In the genomic region with DNA sequence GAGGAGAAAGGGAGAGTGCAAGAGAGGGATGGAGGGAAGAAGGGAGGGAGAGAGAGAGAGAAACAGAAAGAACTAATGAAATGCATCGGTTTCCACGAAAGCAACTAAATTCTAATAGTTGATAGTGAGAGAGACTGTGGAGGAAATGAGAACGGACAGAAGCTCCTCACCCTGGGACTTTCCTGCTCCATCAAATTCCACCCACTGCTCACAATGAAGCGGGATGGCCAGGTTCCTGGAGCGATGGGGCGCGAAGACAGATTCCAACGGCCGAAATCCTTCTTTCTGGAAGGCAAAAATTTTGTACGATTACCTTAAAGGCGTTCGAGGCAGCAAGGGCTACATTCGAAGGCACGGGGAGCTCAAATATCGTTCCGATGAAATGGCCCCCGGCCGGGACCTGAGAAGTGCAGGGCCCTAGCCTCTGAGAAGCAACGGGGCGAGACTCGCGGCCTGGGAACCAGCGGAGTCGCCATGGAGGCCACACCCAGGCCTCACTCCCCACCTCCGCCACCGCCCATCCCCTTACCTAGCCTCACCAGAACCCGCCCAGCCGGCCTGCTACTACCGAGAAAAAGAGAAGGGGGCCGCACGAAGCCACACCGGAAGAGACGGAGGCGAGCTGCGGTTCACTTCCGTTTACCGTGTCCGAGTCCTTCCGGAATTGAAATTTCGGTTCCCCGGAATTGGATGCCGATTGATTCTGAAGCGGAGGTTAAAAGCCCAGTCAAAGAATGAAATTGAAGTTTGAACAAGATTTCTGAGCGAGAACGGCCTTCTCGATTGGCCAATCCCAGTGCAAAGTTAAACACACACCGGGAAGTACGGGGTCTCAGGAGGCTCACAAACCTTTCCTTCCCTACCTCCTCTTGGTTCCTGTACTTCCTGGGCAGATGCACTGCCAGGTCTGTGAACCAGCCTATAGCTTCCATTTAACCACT, we compare ENCODE assay signal across 8 mouse cellular contexts. TPM values are rescaled to one million over a fixed set of nuclear protein-coding genes. Genes with fewer than 3 reads are reported as not detected.
DNase-seq lines count a peak whose midpoint lies in the region; ATAC-seq and TF ChIP-seq lines count a peak whose summit lies in the region.

A gene (minus strand): TSS at position 786 of the 941 bp plus-strand sequence.

- peaks cover 5% of the 10 kb centered on the region; the same call in 1 of the 2 replicates for H3K4me1 ChIP-seq in G1E (ENCODE audit: insufficient read depth, low read depth, low read length)
- H3K4me1 ChIP-seq in forebrain, embryonic 16.5 days (replicated peaks; ENCODE audit: control insufficient read depth, insufficient read depth, low read length): peaks cover 16% of the 10 kb centered on the region
- no peaks in the 10 kb centered on the region for H3K4me1 ChIP-seq in lung, embryonic 14.5 days (ENCODE audit: insufficient read depth)
- peaks cover 2% of the 10 kb centered on the region; the same call in 1 of the 2 replicates for H3K4me1 ChIP-seq in olfactory bulb, adult 2 months (ENCODE audit: control insufficient read depth, insufficient read depth, low read length)
- H3K4me1 ChIP-seq in thymus, adult 2 months (replicated peaks; ENCODE audit: control insufficient read depth, insufficient read depth, low read length): peaks cover 2% of the 10 kb centered on the region; the same call in 1 of the 2 replicates

- intact Hi-C loops in heart, postnatal 36 days (cut with DNase I): loop anchor here (5.0 kb wide), 1 partner anchor 72 kb away; a partner anchor contains a TSS

- 0 out of 2 replicates have a peak, but pooled peaks have one; percentile 24 for TF ChIP-seq POLR2A in olfactory bulb, adult 2 months (IDR thresholded peaks at IDR 0.05; ENCODE audit: insufficient read depth, low read depth, low read length)
- peak; percentile 34; the same call in 1 of the 2 replicates for TF ChIP-seq POLR2A in thymus, adult 2 months (IDR thresholded peaks at IDR 0.05; ENCODE audit: control insufficient read depth, extremely low read depth, insufficient read depth, low read length, poor library complexity)

- peak; percentile 85 for ATAC-seq in G1E (ENCODE audit: extremely low read depth, insufficient number of reproducible peaks, low FRiP score, poor library complexity, severe bottlenecking)
- peak; percentile 92 for ATAC-seq in forebrain, embryonic 16.5 days
- ATAC-seq in lung, embryonic 14.5 days (ENCODE audit: insufficient read depth): peak; percentile 92

- peak within 1 kb of the TSS; percentile 75 for H3K4me3 ChIP-seq in G1E (ENCODE audit: low read depth, low read length)
- peak within 1 kb of the TSS; percentile 88 for H3K4me3 ChIP-seq in forebrain, embryonic 16.5 days (replicated peaks; ENCODE audit: low read length)
- H3K4me3 ChIP-seq in layer of hippocampus, adult 2 months: peak within 1 kb of the TSS; percentile 82
- peak within 1 kb of the TSS; percentile 73 for H3K4me3 ChIP-seq in lung, embryonic 14.5 days (ENCODE audit: low read depth, low read length)
- H3K4me3 ChIP-seq in olfactory bulb, adult 2 months (ENCODE audit: insufficient read depth, low read depth, low read length): peak within 1 kb of the TSS; percentile 92
- H3K4me3 ChIP-seq in thymus, adult 2 months (ENCODE audit: control insufficient read depth, insufficient read depth, low read length): peak within 1 kb of the TSS; percentile 89

- no peaks in the 10 kb centered on the region for H3K9me3 ChIP-seq in G1E (replicated peaks)
- H3K9me3 ChIP-seq in forebrain, embryonic 16.5 days (ENCODE audit: control insufficient read depth, low read length): no peaks in the 10 kb centered on the region
- H3K9me3 ChIP-seq in lung, embryonic 14.5 days (ENCODE audit: low read depth, low read length): no peaks in the 10 kb centered on the region

- WGBS in forebrain, embryonic 16.5 days: under 1% methylated on average over 48 of the region's 48 CpGs
- WGBS in lung, embryonic 14.5 days: under 1% methylated on average over 48 of the region's 48 CpGs
- WGBS in olfactory bulb, adult 2 months: under 1% methylated on average over 48 of the region's 48 CpGs
- under 1% methylated on average over 48 of the region's 48 CpGs for WGBS in thymus, adult 2 months

- peaks cover 23% of the 10 kb centered on the region for H3K36me3 ChIP-seq in G1E (replicated peaks)
- H3K36me3 ChIP-seq in forebrain, embryonic 16.5 days (ENCODE audit: control insufficient read depth, insufficient read depth): peaks cover 14% of the 10 kb centered on the region
- H3K36me3 ChIP-seq in lung, embryonic 14.5 days (ENCODE audit: insufficient read depth): peaks cover 29% of the 10 kb centered on the region
- H3K36me3 ChIP-seq in thymus, adult 2 months (ENCODE audit: control insufficient read depth, insufficient read depth, low read length): peaks cover 8% of the 10 kb centered on the region

- DNase-seq in G1E (ENCODE audit: low spot score): peak; percentile 47
- peak; percentile 75 to 80 for DNase-seq in cerebellum, adult 18-20 months
- peak; percentile 69 to 82 for DNase-seq in heart, postnatal 36 days
- DNase-seq in layer of hippocampus, adult 2 months (ENCODE audit: low spot score in 2 of 2): peak; percentile 70 to 84
- peak; percentile 87 for DNase-seq in lung, embryonic 14.5 days
- peak; percentile 75 for DNase-seq in thymus, adult 2 months

- TF ChIP-seq CTCF in G1E (IDR thresholded peaks at IDR 0.05; ENCODE audit: low read depth, low read length): no peak
- no peak for TF ChIP-seq CTCF in layer of hippocampus, adult 2 months (conservative IDR thresholded peaks at IDR 0.05)
- no peak for TF ChIP-seq CTCF in lung, embryonic 14.5 days (IDR thresholded peaks at IDR 0.05; ENCODE audit: low read depth)
- TF ChIP-seq CTCF in olfactory bulb, adult 2 months (IDR thresholded peaks at IDR 0.05; ENCODE audit: insufficient read depth, low read depth, low read length): no peak
- TF ChIP-seq CTCF in thymus, adult 2 months (IDR thresholded peaks at IDR 0.05; ENCODE audit: borderline replicate concordance, control insufficient read depth, extremely low read depth, insufficient read depth, low read length, poor library complexity): no peak

- no peaks in the 10 kb centered on the region for H3K27me3 ChIP-seq in G1E (ENCODE audit: insufficient read depth, low read length)
- H3K27me3 ChIP-seq in forebrain, embryonic 16.5 days (replicated peaks; ENCODE audit: control insufficient read depth, insufficient read depth, low read length): no peaks in the 10 kb centered on the region
- H3K27me3 ChIP-seq in lung, embryonic 14.5 days (ENCODE audit: insufficient read depth, low read length): no peaks in the 10 kb centered on the region
- H3K27me3 ChIP-seq in thymus, adult 2 months (ENCODE audit: control insufficient read depth, insufficient read depth, low read length): no peaks in the 10 kb centered on the region

- H3K9ac ChIP-seq in forebrain, embryonic 16.5 days (replicated peaks; ENCODE audit: low read depth, low read length): peak within 1 kb of the TSS; percentile 93
- H3K9ac ChIP-seq in lung, embryonic 14.5 days: peak within 1 kb of the TSS; percentile 77

- peak within 1 kb of the TSS; percentile 91 for H3K27ac ChIP-seq in forebrain, embryonic 16.5 days (ENCODE audit: low read length)
- H3K27ac ChIP-seq in layer of hippocampus, adult 2 months: peak within 1 kb of the TSS; percentile 87
- H3K27ac ChIP-seq in lung, embryonic 14.5 days (ENCODE audit: low read depth): peak within 1 kb of the TSS; percentile 94
- peak within 1 kb of the TSS; percentile 80 for H3K27ac ChIP-seq in olfactory bulb, adult 2 months (ENCODE audit: insufficient read depth, low read depth, low read length)
- H3K27ac ChIP-seq in thymus, adult 2 months (ENCODE audit: control insufficient read depth, insufficient read depth, low read length): peak within 1 kb of the TSS; percentile 80

- peak within 1 kb of the TSS; percentile 93 for H3K4me2 ChIP-seq in forebrain, embryonic 16.5 days (ENCODE audit: low read length)
- peak within 1 kb of the TSS; percentile 81 for H3K4me2 ChIP-seq in lung, embryonic 14.5 days

RNA-seq across cellular contexts. Expression of the gene that starts here (rescaled TPM):
- 26.8 and 30.0 TPM in 2 replicates for total RNA-seq in G1E (2014; fragmentation: Nextera tagmentation)
- 24.1 and 31.4 TPM in 2 replicates for total RNA-seq in G1E (2017)
- polyA plus RNA-seq in G1E (2012): 0.28 and 0.31 TPM in 2 replicates
- polyA plus RNA-seq in forebrain, embryonic 16.5 days (2015; fragmentation: Nextera tagmentation; extraction: Ambion mirVana): 21.8 and 26.9 TPM in 2 replicates
- total RNA-seq in heart, postnatal 36 days (2021): 10 to 100 TPM in 1 of 2 experiments, 1 to 10 TPM in 1; 8.2 to 11.0 TPM
- total RNA-seq in layer of hippocampus, adult 2 months (2021): 10 to 100 TPM; 26.4 to 28.1 TPM
- 30.2 and 34.0 TPM in 2 replicates for polyA plus RNA-seq in lung, embryonic 14.5 days (2014; fragmentation: Nextera tagmentation; extraction: Ambion mirVana)
- not detected in 2 replicates for polyA plus RNA-seq in olfactory bulb, adult 2 months (2012; ENCODE audit: insufficient read depth, insufficient read length, low replicate concordance, missing spikeins)
- polyA plus RNA-seq in thymus, adult 2 months (2012; rRNA removed): 5.2 and 5.6 TPM in 2 replicates

Comparison
In these comparisons a context has a peak if more than half of its experiments do, and no peak if none do; other contexts are left out.
1. Peak in every context shown above with its lines: DNase-seq, ATAC-seq, H3K4me3 ChIP-seq and H3K27ac ChIP-seq.